Mouse (Mus musculus) brain, embryonic 14.5 days (tissue): Measurements from ENCODE around the gene Mrpl22. TPM values are rescaled to one million over a fixed set of nuclear protein-coding genes. Genes with fewer than 3 reads are reported as not detected.

Experiments
- DNase-seq: peaks from one replicate; pipeline ENCODE4 v3.0.0-alpha.2; 2011; ENCODE audit warnings: low read depth
- CTCF ChIP-seq: fragments of 200-500 bp; IDR thresholded peaks from 2 replicates; pipeline ENCODE4 v1.5.1; 2012; ENCODE audit warnings: inconsistent platforms, mild to moderate bottlenecking, moderate library complexity, borderline replicate concordance; ENCODE audit not compliant: insufficient read depth, insufficient read length; ENCODE audit errors: extremely low read depth
- POLR2A ChIP-seq: fragments of 200-500 bp; IDR thresholded peaks from 2 replicates; pipeline ENCODE4 v1.6.1; 2012; ENCODE audit warnings: mild to moderate bottlenecking, inconsistent platforms, borderline replicate concordance; ENCODE audit not compliant: poor library complexity, insufficient read depth, insufficient read length, severe bottlenecking; ENCODE audit errors: extremely low read depth
- polyA plus RNA-seq: library from polyadenylated mRNA; depleted of rRNA; stranded (reverse); fragments of >200 nt; gene quantifications from 2 replicates; pipeline ENCODE4 v1.2.3, GENCODE M21; 2012

Mrpl22 gene
- polyA plus RNA-seq, 1 experiment = 56.5 TPM

- DNase-seq = no peak
These were observed 21.9 kb downstream of the Mrpl22 start for GRCm38 (mm10) chr11:58193326-58193725.

GRCm38 (mm10) chr11:58193860-58194520, 22.5 kb downstream of the Mrpl22 start:
- no peak for DNase-seq
- TF ChIP-seq CTCF = no peak
- no peak for TF ChIP-seq POLR2A

More at GRCm38 (mm10) chr11:58193326-58193725, 21.9 kb downstream of the Mrpl22 start:
- TF ChIP-seq CTCF (no peak), POLR2A (no peak)

- TF ChIP-seq CTCF = no peak
- no peak for TF ChIP-seq POLR2A
- no peak for DNase-seq
These were observed 27.2 kb downstream of the Mrpl22 start for GRCm38 (mm10) chr11:58198663-58199062.

GRCm38 (mm10) chr11:58199229-58200037, 28.0 kb downstream of the Mrpl22 start, which contains the start of the genes Igtp and Irgm2:
TSS of gene Igtp (plus strand) at chr11:58199556.
TSS of gene Irgm2 (plus strand) at chr11:58199618.
- DNase-seq = peak; percentile 49

GRCm38 (mm10) chr11:58200226-58200625, 28.8 kb downstream of the Mrpl22 start:
- TF ChIP-seq POLR2A = no peak
- TF ChIP-seq CTCF = no peak
- DNase-seq = no peak

- TF ChIP-seq CTCF = no peak
- no peak for TF ChIP-seq POLR2A
These were observed 29.6 kb downstream of the Mrpl22 start for GRCm38 (mm10) chr11:58201052-58201451.

GRCm38 (mm10) chr11:58210321-58210886, 38.9 kb downstream of the Mrpl22 start:
- DNase-seq = no peak

More at GRCm38 (mm10) chr11:58201052-58201451, 29.6 kb downstream of the Mrpl22 start:
- DNase-seq = peak; percentile 21

GRCm38 (mm10) chr11:58211062-58211681, 39.7 kb downstream of the Mrpl22 start:
- DNase-seq = no peak
- no peak for TF ChIP-seq POLR2A
- TF ChIP-seq CTCF = no peak

More at GRCm38 (mm10) chr11:58210321-58210886, 38.9 kb downstream of the Mrpl22 start:
- no peak for TF ChIP-seq CTCF
- no peak for TF ChIP-seq POLR2A

- no peak for DNase-seq
- TF ChIP-seq POLR2A (no peak), CTCF (no peak)
These were observed 40.2 kb downstream of the Mrpl22 start for GRCm38 (mm10) chr11:58211682-58212067.

GRCm38 (mm10) chr11:58213673-58214342, 42.3 kb downstream of the Mrpl22 start:
- TF ChIP-seq CTCF = no peak
- no peak for TF ChIP-seq POLR2A
- no peak for DNase-seq
